Mouse (Mus musculus): Measurements from ENCODE around the gene Wdr37. TPM values are rescaled to one million over a fixed set of nuclear protein-coding genes. Genes with fewer than 3 reads are reported as not detected.

The Wdr37 gene
- 57.4 TPM for polyA plus RNA-seq (2017; shearing (Covaris generic))

GRCm38 (mm10) chr13:8871314-8871962 lies at the start of gene Wdr37:
TSS of gene Wdr37 (minus strand) at chr13:8871909.

GRCm38 (mm10) chr13:8885445-8886184 lies 13.9 kb upstream of the Wdr37 start, which contains the start of gene Idi1:
TSS of gene Idi1 (plus strand) at chr13:8885501.

Other genes with a start within 250 kb of the Wdr37 start
- 34.0 TPM for gene Idi1, start 13.6 kb upstream of the Wdr37 start, polyA plus RNA-seq (2017; shearing (Covaris generic))
- not detected for gene Gm9745, start 76.3 kb upstream of the Wdr37 start, polyA plus RNA-seq (2017; shearing (Covaris generic))
- gene Idi2, start 81.0 kb upstream of the Wdr37 start, polyA plus RNA-seq (2017; shearing (Covaris generic)): not detected
- 117 TPM for gene Gtpbp4, start 124.2 kb upstream of the Wdr37 start, polyA plus RNA-seq (2017; shearing (Covaris generic))
- 75.5 TPM for gene Larp4b, start 222.0 kb upstream of the Wdr37 start, polyA plus RNA-seq (2017; shearing (Covaris generic))